Mouse (Mus musculus): Measurements from ENCODE around the gene Grin1.

DNA sequence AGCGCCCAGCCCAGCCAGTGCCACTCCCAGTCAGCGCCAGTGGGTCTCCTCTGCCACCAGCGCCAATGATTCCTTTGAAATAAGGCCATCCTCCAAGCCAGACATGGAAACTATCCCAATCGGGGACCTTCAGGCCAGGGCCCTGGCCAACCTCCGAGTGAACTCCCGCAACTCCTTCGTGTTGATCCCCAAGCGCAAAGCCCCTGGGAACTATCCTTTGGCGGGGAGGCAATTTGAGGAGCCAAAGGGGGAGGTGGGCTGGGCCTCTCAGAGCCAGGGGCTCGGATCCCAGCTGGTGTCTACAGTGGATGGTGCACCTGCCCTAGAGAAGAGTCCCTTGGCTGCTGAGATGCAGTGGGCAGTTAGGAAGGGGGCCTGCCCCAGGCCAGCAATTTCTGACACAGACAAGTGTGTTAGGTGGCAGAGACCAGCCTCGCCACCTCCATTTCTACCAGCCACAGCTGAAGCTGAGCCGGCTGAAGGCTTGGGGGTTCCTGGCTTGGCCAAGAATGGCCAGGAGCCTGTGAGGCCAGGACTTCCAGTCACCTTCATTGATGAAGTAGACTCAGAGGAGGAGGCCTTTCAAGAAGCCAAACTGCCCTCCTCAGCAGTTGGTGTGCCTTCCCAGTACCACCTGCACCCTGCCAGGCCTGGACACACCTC, 55.2 kb downstream of the Grin1 start:
- TF ChIP-seq CTCF (IDR thresholded peaks at IDR 0.05; ENCODE audit: insufficient read depth, low read depth, low read length) = no peak
- TF ChIP-seq POLR2A (IDR thresholded peaks at IDR 0.05; ENCODE audit: insufficient read depth, low read depth, low read length) = no peak

Measured in olfactory bulb, adult 2 months (tissue).